Mouse (Mus musculus) bone marrow, adult 2 months (tissue): Measurements from ENCODE around the gene Lmbrd2.

Experiments used
- CTCF ChIP-seq: fragments of 200-500 bp; IDR thresholded peaks from 2 replicates; pipeline ENCODE4 v1.5.1; 2011; ENCODE audit warnings: low read length, control low read depth; ENCODE audit not compliant: control insufficient read depth, insufficient read depth
- POLR2A ChIP-seq: fragments of 200-500 bp; IDR thresholded peaks from 2 replicates; pipeline ENCODE4 v1.6.1; 2011; ENCODE audit warnings: low read depth, mild to moderate bottlenecking, control low read depth, low read length, borderline replicate concordance; ENCODE audit not compliant: control insufficient read depth

DNA sequence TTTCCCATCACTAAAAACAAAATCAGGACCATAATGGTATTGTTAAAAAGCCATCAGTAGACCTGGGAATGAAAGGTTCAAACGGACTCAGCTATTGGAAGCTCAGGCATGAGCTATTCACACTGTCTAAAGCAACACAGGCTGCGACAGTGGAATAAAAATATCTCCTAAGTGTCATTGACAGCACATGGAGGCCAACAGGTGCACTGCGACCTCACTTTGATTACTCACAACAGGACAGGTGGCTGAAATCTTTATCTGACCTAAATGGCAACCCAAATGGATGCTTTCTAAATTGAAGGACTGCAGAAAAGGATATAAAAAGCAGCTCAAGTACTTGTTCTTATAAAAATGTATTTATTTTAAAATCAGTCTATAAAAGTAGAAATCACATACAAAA lies 28.7 kb upstream of the Lmbrd2 start:
- TF ChIP-seq CTCF (no peak), POLR2A (no peak)
